Mouse (Mus musculus) brain, adult 2 months (tissue): ENCODE data around the gene Prkaa2.
"Not testable (repeated sequence)": the region's sequence is repeated elsewhere in the genome, so short reads cannot be mapped to it uniquely, and the experiment has no call there.

Experiments used
- DNase-seq: peaks from one replicate; pipeline ENCODE4 v3.0.0; 2011; ENCODE audit warnings: low read depth, low spot score

The Prkaa2 gene

GRCm38 (mm10) chr4:105027278-105027677 lies 82.4 kb downstream of the Prkaa2 start:
- DNase-seq, result peak; percentile 54

GRCm38 (mm10) chr4:105016006-105016613 lies 93.6 kb downstream of the Prkaa2 start:
- DNase-seq, result no peak

- DNase-seq, result no peak
These were observed 94.2 kb downstream of the Prkaa2 start for GRCm38 (mm10) chr4:105015496-105015895.

DNA sequence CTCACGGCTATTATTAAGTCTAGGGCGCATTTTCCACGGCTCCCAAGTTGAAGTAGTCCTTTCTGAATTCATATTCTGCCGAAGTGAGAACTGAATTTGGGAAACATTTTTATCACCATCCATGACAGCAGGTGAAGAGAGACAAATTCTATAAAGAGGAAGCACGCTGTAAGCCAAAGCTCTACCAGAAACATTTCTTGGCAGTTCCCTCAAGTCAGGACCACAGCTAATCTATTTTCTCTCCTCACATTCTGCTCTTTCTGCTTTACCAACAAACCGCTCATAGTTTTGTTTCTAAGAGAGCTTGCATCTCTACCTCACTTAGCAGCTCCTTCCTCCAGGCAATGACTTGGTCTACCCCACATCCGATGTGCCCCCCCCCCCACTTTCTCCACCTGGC lies 96.0 kb downstream of the Prkaa2 start:
- DNase-seq, result peak; percentile 45

GRCm38 (mm10) chr4:105007360-105008018 lies 102.2 kb downstream of the Prkaa2 start:
- no peak for DNase-seq

GRCm38 (mm10) chr4:105004649-105005048 lies 105.0 kb downstream of the Prkaa2 start:
- DNase-seq, result not testable (repeated sequence)

- no peak for DNase-seq
These were observed 105.6 kb downstream of the Prkaa2 start for GRCm38 (mm10) chr4:105004135-105004534.

- no peak for DNase-seq
These were observed 108.0 kb downstream of the Prkaa2 start for GRCm38 (mm10) chr4:105001736-105002135.

GRCm38 (mm10) chr4:104999702-105000101 lies 110.0 kb downstream of the Prkaa2 start:
- DNase-seq, result no peak

GRCm38 (mm10) chr4:104993140-104993874 lies 116.4 kb downstream of the Prkaa2 start:
- no peak for DNase-seq

- no peak for DNase-seq
These were observed 117.4 kb downstream of the Prkaa2 start for GRCm38 (mm10) chr4:104992271-104992670.

GRCm38 (mm10) chr4:104990686-104991085 lies 119.0 kb downstream of the Prkaa2 start:
- DNase-seq, result no peak

DNA sequence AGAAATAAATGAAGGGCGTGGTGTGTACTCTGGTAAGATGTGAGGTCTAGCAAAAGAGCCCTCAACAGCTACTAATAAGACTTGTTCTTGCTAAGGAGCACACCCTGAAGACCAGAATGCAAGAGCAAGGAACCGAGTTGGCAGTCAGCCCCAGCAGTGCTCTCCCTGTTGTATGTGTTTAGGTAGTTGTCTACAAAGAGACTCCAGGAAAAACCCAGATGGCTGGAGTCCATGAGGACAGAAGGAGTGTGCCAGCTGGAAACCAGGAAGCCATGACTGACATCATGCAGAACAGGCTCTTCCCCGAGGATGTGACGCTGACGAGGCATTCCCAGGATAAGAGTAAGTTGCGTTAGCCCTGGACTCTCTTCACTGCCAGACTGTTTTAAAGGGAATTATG lies 119.7 kb downstream of the Prkaa2 start:
- peak; percentile 80 for DNase-seq

GRCm38 (mm10) chr4:104988709-104989108 lies 121.0 kb downstream of the Prkaa2 start:
- no peak for DNase-seq

GRCm38 (mm10) chr4:104988102-104988501 lies 121.6 kb downstream of the Prkaa2 start:
- peak; percentile 43 for DNase-seq

GRCm38 (mm10) chr4:104987631-104988030 lies 122.1 kb downstream of the Prkaa2 start:
- no peak for DNase-seq

DNA sequence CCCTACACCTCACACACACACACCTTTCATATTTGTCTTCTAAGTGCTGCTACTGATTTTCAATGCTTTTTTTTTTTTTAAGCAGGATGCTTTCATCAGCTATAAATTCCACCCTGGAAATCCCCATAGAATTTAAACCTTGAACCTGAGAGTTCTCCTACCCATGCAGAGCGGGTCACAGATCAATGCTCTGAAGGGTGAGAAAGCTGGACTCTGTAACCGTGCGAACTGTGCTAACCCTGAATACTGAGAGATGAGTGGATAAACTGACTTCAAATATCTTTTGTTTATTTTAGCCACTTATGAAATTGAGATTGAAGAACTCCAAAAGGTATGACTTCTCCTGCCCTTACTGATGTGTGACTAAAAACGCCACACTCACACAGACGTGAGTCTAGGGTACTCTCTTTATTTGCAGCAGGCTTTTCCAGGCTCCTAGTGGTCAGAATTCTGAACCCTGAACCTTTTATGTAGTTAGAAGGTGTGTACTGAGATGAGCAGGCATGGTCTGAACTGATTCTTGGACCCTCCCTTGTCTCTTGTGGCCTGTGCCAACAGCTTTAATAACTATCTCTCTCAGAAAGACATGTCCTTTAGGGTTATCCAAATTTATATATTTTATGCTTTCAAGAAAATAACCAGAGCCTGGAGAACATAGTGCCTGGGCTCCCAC lies 123.6 kb downstream of the Prkaa2 start:
- DNase-seq, result no peak
